Mouse (Mus musculus) forebrain, postnatal 0 days (tissue): ENCODE results near the gene Lrp10. TPM values are rescaled to one million over a fixed set of nuclear protein-coding genes. Genes with fewer than 3 reads are reported as not detected.
A peak's percentile ranks its signal among the peaks of the same experiment; 100 is the strongest.

Source experiments
- ATAC-seq: fragments of 200-750 bp; cut with Nextera tagmentation; 2 replicates; pipeline ENCODE4 v1.8.0; 2017; ENCODE audit warnings: mild to moderate bottlenecking, moderate library complexity
- DNase-seq: peaks from one replicate; pipeline ENCODE4 v3.0.0-alpha.2; 2015
- H3K27ac ChIP-seq: fragments of 300-500 bp; sonication (generic); 2 replicates; pipeline ENCODE4 v1.5.1; 2014; ENCODE audit warnings: low read depth, mild to moderate bottlenecking, antibody characterized with exemption, low read length, moderate library complexity, mixed read lengths
- H3K27me3 ChIP-seq: fragments of 300-500 bp; sonication (generic); 2 replicates; pipeline ENCODE4 v1.6.1; 2014; ENCODE audit warnings: mild to moderate bottlenecking, low read length, mixed read lengths; ENCODE audit not compliant: insufficient read depth
- H3K36me3 ChIP-seq: fragments of 300-500 bp; sonication (generic); 2 replicates; pipeline ENCODE4 v1.6.1; 2014; ENCODE audit warnings: mild to moderate bottlenecking, moderate library complexity; ENCODE audit not compliant: insufficient read depth
- H3K4me1 ChIP-seq: fragments of 300-500 bp; sonication (generic); 2 replicates; pipeline ENCODE4 v1.6.1; 2014; ENCODE audit warnings: antibody characterized with exemption; ENCODE audit not compliant: insufficient read depth
- H3K4me2 ChIP-seq: fragments of 300-500 bp; sonication (generic); 2 replicates; pipeline ENCODE4 v1.6.1; 2014; ENCODE audit warnings: low read depth, mild to moderate bottlenecking, moderate library complexity
- H3K4me3 ChIP-seq: fragments of 300-500 bp; sonication (generic); 2 replicates; pipeline ENCODE4 v1.5.1; 2014; ENCODE audit warnings: low read depth, low read length, mixed read lengths
- H3K9ac ChIP-seq: fragments of 300-500 bp; sonication (generic); 2 replicates; pipeline ENCODE4 v1.6.1; 2014; ENCODE audit warnings: mild to moderate bottlenecking
- H3K9me3 ChIP-seq: fragments of 300-500 bp; sonication (generic); 2 replicates; pipeline ENCODE4 v1.6.1; 2016; ENCODE audit warnings: low read length
- CTCF ChIP-seq: sonication (generic); IDR thresholded peaks from 2 replicates; pipeline ENCODE4 v1.5.1; 2016; ENCODE audit warnings: antibody characterized with exemption, control low read depth, low read depth
- WGBS: fragments of 180-500 bp; shearing (Covaris S2); extraction: QIAGEN DNeasy Blood & Tissue Kit; methylation state at CpG from one replicate; pipeline ENCODE4 v1.1.7; 2014; 5-methylcytosine and 5-hydroxymethylcytosine counted together
- polyA plus RNA-seq: library from polyadenylated mRNA; unstranded; fragments of >200 nt; fragmentation: Nextera tagmentation; extraction: Ambion mirVana; gene quantifications from 2 replicates; pipeline ENCODE4 v1.2.1, GENCODE M21; 2015
- total RNA-seq: library from RNA; depleted of rRNA; stranded (reverse); fragments of >200 nt; gene quantifications from 2 replicates; pipeline ENCODE4 v1.2.3, GENCODE M21; 2014

The Lrp10 gene
- total and polyA plus RNA-seq, 2 experiments from 2014 or later = 38.5 to 39.6 TPM

GRCm38 (mm10) chr14:54433941-54434531 lies 29.9 kb upstream of the Lrp10 start:
- 68% methylated on average over 12 of the region's 12 CpGs for WGBS
- TF ChIP-seq CTCF = no peak
- Histone ChIP-seq H3K27me3 (no peaks in the 10 kb centered on the region), H3K36me3 (peaks cover 15% of the 10 kb centered on the region), H3K4me3 (peak overlapping the region; percentile 58; the same call in 1 of the 2 replicates), H3K4me1 (no peaks in the 10 kb centered on the region), H3K9ac (no peak overlapping the region), H3K9me3 (no peaks in the 10 kb centered on the region), H3K27ac (peak overlapping the region; percentile 85; the same call in 1 of the 2 replicates), H3K4me2 (peak overlapping the region; percentile 78)
- no peak for ATAC-seq
- no peak for DNase-seq

- DNase-seq = no peak
These were observed 28.6 kb upstream of the Lrp10 start for GRCm38 (mm10) chr14:54435194-54435918.

GRCm38 (mm10) chr14:54439155-54439554 lies 24.8 kb upstream of the Lrp10 start:
- Histone ChIP-seq H3K36me3 (peaks cover 7% of the 10 kb centered on the region; the same call in 1 of the 2 replicates), H3K27me3 (no peaks in the 10 kb centered on the region), H3K27ac (no peak overlapping the region), H3K9ac (no peak overlapping the region), H3K9me3 (no peaks in the 10 kb centered on the region), H3K4me1 (no peaks in the 10 kb centered on the region), H3K4me2 (no peak overlapping the region), H3K4me3 (no peak overlapping the region)
- ATAC-seq (no peak), DNase-seq (no peak)
- 81% methylated on average over 12 of the region's 12 CpGs for WGBS
- TF ChIP-seq CTCF = no peak

More at GRCm38 (mm10) chr14:54435194-54435918, 28.6 kb upstream of the Lrp10 start:
- WGBS = 87% methylated on average over 11 of the region's 11 CpGs
- no peak for TF ChIP-seq CTCF
- Histone ChIP-seq H3K36me3 (peaks cover 7% of the 10 kb centered on the region; the same call in 1 of the 2 replicates), H3K27ac (no peak overlapping the region), H3K4me3 (no peak overlapping the region), H3K4me2 (no peak overlapping the region), H3K27me3 (no peaks in the 10 kb centered on the region), H3K9ac (no peak overlapping the region), H3K9me3 (no peaks in the 10 kb centered on the region), H3K4me1 (no peaks in the 10 kb centered on the region)
- ATAC-seq = no peak

- Histone ChIP-seq H3K9ac (no peak overlapping the region), H3K4me1 (no peaks in the 10 kb centered on the region), H3K27me3 (no peaks in the 10 kb centered on the region), H3K9me3 (no peaks in the 10 kb centered on the region), H3K4me2 (no peak overlapping the region), H3K27ac (no peak overlapping the region), H3K36me3 (peaks cover 7% of the 10 kb centered on the region; the same call in 1 of the 2 replicates), H3K4me3 (no peak overlapping the region)
- TF ChIP-seq CTCF = no peak
- 47% methylated on average over 7 of the region's 7 CpGs for WGBS
- DNase-seq (no peak), ATAC-seq (no peak)
These were observed 24.3 kb upstream of the Lrp10 start for GRCm38 (mm10) chr14:54439610-54440009.

- Histone ChIP-seq H3K27me3 (no peaks in the 10 kb centered on the region), H3K9ac (no peak overlapping the region), H3K4me3 (no peak overlapping the region), H3K36me3 (peaks cover 7% of the 10 kb centered on the region; the same call in 1 of the 2 replicates), H3K4me1 (no peaks in the 10 kb centered on the region), H3K9me3 (no peaks in the 10 kb centered on the region), H3K4me2 (no peak overlapping the region), H3K27ac (no peak overlapping the region)
- no peak for TF ChIP-seq CTCF
- WGBS = 94% methylated on average over 14 of the region's 14 CpGs
- ATAC-seq (no peak), DNase-seq (no peak)
These were observed 23.4 kb upstream of the Lrp10 start for GRCm38 (mm10) chr14:54440538-54440937.

GRCm38 (mm10) chr14:54441365-54441764 lies 22.6 kb upstream of the Lrp10 start:
- Histone ChIP-seq H3K27me3 (no peaks in the 10 kb centered on the region), H3K4me3 (no peak overlapping the region), H3K36me3 (peaks cover 7% of the 10 kb centered on the region; the same call in 1 of the 2 replicates), H3K4me1 (no peaks in the 10 kb centered on the region), H3K9me3 (no peaks in the 10 kb centered on the region), H3K9ac (no peak overlapping the region), H3K27ac (no peak overlapping the region), H3K4me2 (no peak overlapping the region)
- DNase-seq (no peak), ATAC-seq (no peak)
- no peak for TF ChIP-seq CTCF
- WGBS = 75% methylated on average over 4 of the region's 4 CpGs

GRCm38 (mm10) chr14:54442548-54442947 lies 21.4 kb upstream of the Lrp10 start:
- no peak for DNase-seq
- H3K27ac ChIP-seq = no peak overlapping the region
- H3K9me3 ChIP-seq = no peaks in the 10 kb centered on the region
- ATAC-seq = no peak
- WGBS = 89% methylated on average over 3 of the region's 3 CpGs
- TF ChIP-seq CTCF = no peak
- no peaks in the 10 kb centered on the region for H3K27me3 ChIP-seq
- H3K4me2 ChIP-seq = no peak overlapping the region
- no peaks in the 10 kb centered on the region for H3K4me1 ChIP-seq
- no peak overlapping the region for H3K4me3 ChIP-seq
- no peak overlapping the region for H3K9ac ChIP-seq
- peaks cover 7% of the 10 kb centered on the region; the same call in 1 of the 2 replicates for H3K36me3 ChIP-seq
